Mouse (Mus musculus): ENCODE measurements at regions not wholly inside any gene's neighbourhood (a gene's known extent, or its start where the extent isn't known, plus 50 kb on each side); places are given as distances from the start of the nearest gene placed in this dataset.

DNA sequence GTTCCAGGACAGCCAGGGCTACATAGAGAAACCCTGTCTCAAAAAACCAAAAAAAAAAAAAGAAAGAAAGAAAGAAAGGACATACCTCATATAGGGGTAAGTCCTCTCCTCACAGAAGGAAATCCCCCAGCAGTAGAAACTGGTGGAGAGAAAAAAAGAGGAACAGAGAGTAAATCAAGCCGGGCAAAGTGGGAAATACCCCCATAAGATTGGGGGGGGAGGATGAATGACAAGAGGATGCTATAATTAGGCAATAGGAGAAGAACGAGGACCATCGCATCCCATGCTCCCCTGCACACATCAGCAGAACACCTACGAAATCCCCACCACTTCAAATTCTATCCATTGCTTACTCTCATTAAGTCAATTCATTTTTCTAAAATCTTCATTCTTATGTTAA lies 211.1 kb upstream of the Jarid2 start:
- DNase-seq, result no peak

DNA sequence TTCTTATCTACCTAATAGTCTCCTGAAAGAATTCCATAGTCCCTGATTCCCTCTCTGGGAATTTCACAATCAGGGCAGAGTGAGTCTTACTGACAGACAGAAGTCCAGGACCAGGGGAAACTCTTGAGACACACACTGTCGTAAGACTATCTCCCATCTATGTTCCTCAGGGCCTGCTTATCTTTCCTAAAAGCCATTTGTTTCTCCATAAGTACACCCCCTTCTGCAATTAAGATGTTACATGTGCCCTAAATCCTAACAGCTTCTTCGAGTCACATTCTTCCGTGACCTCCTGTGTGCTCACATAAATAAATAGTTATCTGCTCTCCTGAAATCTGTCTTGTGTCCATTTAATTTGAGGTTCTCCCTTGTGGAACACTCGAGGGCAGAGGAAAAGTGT lies 205.8 kb upstream of the Jarid2 start:
- no peak for DNase-seq

DNA sequence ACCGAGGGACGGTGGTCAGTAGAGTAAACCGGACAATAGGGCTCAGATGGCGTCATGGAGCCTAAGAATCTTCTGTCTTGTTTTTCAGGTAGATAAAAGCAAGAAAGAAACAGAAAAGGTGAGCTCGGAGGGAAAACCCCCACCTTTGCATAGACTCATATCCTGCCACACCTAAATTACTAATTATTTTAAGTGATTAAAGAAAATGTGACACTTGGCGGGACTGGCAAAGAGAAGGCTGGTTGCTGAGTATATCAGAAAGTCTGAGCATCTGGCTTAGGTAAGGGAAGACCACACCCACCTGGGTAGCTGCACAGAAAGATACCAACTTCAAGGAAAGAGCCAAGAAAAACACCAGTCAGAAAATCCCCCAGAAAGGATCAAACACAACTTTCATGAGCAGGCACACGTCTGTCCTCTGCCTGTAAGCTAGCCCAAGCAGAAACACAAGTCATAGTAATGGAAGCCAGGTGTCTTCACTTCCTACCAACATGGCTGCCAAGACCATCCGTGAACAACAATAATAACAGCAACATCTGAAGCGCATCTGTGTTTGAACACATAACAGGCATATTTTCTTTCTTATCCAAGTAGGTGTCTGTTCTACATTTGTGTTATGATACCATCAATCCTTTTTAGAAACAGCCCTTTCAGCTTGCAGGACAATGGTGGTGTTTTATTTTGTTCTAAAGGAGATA lies 198.3 kb upstream of the Jarid2 start:
- DNase-seq, result no peak

DNA sequence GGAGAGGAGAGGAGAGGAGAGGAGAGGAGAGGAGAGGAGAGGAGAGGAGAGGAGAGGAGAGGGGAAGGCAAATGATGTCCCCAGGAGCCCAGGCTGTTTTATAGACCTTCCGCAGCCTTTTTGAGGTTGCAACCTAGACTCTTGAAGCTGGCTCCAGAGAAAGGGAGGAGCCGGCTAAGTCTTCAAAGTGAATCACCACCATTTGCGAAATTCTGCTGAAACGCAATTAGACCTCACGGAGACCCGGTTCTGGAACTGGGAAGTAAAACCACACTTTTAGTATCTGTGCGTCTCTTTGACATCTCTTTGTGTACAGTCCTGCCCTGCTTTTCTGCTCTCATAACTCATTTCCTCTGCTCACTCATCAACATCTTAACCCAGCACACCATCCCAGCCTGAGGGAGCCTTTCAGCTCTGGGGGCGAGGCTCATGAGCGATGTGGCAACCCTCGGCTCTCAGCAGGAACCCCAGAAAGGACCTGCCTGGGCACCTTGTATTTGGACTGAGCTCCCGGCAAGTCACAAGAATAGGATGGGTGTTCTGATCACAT lies 196.6 kb upstream of the Jarid2 start:
- no peak for DNase-seq

DNA sequence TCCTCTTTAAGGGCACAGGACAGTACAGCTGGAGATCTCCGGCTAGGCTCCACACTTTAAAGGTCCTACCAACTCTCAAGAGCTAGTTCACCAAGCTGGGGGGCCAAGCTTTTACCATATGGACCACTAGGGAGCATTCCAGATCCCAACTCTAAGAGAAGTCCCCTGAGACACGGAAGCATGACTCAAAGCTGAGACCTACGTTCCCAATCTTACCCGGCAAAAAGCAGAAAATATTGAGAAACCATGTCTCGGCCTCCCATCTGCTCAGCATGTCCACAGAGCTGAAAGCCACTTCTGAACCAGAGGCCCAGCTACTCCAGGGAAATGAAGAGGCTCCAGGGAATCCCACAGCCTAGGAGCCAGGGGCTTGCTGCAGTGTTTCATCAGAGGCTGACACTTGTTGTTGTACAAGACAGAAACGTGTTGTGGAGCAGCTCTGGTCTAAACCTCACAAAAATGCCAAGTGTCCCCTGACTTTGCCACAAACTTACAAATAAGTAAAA lies 194.6 kb upstream of the Jarid2 start:
- DNase-seq, result no peak

DNA sequence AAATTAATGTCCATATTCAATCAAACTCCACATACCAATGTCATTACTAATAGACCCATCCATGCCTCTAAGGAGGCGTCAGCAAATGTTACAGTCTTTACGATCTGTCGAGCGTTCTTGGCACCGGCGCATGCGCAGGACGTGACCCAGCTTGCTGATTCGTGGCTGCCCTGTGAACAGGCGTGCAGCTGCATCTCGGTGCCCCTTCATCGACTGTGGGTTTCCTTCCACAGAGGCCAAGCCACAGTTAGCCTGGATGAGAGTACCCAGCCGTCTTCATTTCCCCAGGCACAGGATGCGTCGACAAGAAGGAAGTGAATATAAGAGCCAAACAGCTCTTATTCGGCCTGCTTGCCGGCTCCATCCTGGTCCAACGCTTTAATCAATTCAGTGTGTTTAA lies 193.8 kb upstream of the Jarid2 start:
- DNase-seq, result peak; percentile 21

DNA sequence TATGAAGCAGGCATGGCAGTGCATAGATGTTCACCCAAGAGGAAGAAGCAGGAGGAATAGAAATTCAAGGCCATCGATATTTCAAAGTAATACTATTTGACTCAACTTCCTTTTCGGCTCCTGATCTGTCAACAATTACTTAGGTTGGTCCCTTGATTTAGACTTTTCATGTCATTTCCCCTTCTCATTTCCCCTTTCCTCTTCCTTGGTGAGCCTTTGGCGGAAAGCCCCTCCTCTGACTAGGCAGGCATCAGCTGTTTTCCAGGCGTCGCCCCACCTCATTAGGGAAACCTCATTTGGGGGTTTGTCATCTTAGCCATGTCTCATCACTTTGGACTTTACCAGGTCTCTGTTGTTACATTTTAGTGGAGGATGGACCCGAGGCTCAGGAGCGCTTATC lies 191.0 kb upstream of the Jarid2 start:
- no peak for DNase-seq

DNA sequence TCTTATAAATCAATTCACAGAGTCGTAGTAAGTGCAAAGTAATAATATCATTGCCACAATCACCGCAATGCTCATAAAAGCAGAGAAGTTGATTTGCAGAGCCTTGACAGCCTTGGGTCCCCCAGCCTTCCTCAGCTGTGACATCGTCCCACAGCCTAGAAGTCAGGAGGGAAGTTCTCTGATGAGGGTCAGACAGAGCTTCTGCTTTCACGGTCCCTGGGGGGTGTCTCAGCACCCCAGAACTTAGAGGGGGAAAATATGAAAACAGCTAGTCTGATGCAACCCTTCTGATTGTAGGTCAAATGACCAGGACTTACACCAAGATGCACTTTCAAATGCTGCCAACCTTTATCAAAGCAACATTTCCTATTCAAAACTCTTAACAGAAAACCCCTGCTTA lies 188.9 kb upstream of the Jarid2 start:
- DNase-seq, result no peak

DNA sequence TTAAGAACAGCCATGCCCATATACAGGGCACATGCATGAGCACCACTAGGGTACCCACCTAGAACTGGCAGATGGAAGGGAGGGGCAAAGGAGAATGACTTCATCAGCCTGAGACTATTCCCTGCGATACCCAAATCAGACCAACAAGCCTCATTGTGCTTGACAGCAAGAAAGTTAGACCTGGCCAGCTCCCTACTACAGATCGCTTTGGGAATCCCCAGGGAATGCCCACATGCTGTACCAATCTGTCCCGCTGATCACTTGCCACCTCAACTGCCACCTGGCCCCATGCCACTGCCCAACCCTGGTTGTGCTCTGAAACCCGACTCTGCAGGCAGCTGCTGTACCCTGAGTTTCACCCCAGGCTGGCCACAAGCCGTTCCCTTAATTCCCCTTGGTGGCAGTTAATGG lies 188.0 kb upstream of the Jarid2 start:
- peak; percentile 50 for DNase-seq

DNA sequence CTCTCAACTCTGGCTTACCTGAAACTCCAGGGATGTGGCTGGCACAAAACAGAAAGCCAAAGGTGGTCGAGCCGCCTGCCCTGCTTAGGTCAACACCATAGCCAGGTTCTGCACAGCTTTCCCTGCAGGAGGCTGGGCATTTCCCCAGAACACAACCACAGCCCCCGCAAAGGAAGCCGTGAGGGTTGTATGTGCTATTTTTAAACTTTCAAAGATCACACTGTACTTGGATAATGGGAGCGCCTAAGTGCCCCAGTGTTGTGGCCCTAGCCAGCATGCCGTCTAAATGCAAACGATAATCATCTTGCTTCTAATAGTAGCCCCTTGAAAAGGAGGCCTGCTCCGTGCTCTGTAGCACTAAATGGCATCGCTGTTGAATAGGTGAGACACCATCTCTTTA lies 184.5 kb upstream of the Jarid2 start:
- no peak for DNase-seq

DNA sequence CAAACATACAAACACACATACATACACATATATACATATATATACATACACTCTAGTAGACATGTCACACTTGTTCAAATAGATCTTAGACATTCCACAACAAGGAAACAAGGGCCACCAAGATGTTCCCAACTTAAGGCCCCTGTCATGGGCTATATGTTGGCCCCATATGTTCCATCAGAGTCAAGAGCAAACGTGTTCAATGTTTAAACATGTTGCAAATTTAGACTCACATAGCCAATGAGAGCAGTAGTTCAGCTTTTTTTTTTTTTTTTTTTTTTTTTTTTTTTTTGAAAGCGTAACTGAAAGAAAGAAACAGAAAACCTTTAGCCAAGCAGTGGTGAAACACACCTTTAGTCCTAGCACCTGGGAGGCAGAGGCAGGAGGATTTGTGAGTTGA lies 183.0 kb upstream of the Jarid2 start:
- no peak for DNase-seq

DNA sequence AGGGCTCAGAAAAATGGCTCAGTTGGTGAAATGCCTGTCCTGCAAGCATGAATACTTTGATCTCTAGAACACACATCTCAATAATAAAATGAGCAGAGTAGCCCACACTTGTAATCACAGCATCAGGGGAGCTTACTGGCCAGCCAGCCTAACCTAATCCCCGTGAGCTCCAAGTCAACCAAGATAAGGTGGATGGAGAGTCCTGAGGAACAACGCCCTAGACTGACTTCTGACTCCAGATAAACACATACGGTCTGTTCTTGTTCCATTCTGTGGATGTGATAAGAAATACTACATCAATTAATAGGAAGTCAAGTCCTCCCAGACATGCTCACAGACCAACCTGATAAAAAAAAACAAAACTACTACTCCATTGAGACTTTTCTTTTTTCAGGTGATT lies 180.4 kb upstream of the Jarid2 start:
- no peak for DNase-seq

DNA sequence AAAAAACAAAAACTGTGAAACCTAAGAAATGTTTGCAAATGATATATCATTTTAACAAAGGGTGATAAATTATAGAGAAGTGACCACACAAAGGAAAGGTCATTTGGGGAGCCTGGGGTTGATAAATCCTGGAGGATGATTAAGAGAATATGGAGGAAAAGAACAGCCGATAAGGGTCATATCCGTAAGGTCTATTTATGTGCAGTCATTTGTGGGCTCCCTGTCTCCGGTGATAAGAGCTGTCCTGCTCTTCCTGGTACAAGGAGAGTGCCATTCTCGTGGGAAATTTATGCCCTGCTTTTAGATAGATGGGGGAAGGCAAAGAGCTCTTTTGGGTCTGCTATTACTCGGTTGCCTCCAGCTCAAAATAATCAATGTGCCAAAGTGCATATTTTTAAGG lies 175.9 kb upstream of the Jarid2 start:
- DNase-seq, result no peak

DNA sequence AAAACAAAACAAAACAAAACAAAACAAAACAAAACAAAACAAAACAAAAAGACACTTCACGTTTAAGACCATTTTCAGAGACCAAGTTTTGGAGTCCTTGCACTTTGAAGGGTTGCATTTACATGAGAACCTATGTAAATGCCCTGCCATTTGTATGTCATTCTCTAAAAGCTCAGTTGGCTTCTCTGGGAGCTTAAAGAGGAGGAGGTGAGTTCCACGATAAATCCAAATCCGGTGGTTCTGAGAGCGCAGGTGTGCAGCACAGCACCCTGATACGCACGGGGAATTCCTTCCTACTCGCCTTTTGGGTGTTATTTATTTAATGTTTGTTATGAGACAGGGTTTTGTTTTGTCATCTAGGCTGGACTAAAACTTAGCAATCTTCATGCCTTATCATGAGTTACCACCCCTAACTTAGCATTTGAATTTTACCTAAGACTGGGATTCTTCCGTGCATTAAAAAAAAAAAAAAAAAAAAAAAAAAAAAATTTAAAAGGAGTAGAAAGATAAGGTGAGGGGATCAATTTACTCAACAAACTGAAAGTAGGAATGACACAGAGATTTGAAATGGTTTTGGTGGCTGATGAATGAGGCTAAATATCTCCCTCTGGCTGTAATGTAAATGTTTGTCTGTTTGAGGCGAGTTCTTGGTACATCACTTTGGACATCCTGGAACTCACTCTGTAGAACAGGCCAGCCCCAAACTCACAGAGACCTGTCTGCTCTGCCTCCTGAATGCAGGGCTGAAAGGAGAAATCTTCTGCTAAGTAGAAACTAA lies 174.4 kb upstream of the Jarid2 start:
- DNase-seq, result no peak

DNA sequence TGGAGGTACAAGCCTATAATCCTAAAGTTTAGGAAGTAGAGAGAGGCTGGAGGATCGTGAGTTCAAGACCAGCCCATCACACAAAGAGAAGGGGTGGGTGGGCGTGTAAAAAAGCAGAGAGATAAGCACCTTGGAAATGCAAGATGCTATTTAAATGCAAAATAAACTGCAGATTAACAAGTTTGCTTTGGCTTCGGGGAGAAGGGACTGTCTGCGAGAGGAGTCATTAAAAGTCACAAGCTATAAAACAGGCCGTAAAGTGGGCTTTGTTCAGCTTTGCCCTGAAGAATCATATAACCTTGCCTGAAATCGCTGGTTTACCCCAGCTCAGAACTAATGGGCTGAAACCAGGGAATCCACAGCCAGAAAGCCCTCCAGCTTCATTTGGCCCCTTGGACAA lies 173.3 kb upstream of the Jarid2 start:
- DNase-seq, result no peak

DNA sequence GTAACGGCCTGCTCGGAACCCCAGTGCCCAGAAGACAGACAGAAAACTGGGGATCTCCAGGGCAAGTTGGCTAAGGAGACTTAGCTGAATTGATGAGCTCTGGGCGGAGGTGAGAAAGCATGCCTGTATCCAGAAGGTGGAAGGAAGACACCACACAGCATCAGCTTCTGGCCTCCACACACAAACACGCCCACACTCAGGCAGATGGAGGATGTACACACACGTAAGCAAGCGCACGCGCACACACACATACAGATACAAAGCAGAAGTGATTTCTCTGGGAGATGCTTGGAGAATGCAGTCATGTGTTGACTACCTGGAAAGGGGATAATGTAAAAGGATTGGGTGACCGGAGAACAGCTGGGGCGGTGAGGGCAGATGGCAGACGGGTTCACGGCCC lies 171.2 kb upstream of the Jarid2 start:
- DNase-seq, result no peak

DNA sequence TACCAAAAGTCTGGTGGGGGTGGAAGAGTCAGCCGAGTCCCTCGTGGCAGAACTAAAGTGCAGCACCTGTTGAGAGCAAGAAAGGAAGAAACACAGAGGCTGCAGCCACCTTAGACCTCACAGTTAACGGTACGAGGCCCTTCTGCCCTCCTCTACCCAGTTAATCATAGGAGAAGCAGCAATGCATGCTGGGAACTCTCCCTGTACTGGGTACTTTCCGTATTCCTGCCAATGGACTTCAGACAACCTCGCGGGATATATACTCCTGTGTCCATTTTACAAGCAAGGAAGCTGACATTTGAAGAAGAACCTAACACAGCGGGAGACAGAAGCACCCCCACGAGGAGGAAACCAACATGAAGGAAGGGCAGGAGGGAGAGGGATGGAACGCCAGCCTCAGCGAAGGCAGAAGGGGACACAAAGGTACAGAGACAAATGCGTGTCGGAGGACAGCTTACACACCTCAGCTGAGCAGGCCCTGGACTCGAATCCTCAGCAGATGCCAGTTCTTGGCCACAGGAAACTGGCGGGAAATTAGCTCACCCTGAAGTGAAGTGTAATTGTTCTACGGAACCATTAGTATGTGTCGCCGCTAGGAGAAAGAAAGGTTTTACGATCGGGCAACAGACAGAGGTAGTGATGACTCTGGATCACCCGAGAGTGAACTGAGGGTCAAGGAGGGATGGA lies 170.6 kb upstream of the Jarid2 start:
- no peak for DNase-seq

DNA sequence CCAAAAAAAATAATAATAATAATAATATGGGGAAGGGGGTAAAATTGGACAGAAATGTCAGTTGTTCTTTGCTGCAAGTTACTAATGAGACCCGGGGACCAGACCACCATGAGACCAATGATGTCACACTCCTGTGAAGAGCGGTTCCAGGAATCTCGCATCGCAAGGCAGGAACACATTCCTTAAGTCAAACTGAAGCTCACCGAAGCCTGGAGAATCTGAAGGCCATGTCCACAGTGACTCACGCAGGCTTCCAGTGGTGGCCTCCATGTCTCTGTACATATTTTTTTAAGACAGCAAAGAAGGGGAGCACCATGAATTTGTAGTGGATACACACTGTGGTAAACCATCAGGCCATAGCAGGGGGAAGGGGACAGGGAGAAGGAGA lies 170.1 kb upstream of the Jarid2 start:
- no peak for DNase-seq

DNA sequence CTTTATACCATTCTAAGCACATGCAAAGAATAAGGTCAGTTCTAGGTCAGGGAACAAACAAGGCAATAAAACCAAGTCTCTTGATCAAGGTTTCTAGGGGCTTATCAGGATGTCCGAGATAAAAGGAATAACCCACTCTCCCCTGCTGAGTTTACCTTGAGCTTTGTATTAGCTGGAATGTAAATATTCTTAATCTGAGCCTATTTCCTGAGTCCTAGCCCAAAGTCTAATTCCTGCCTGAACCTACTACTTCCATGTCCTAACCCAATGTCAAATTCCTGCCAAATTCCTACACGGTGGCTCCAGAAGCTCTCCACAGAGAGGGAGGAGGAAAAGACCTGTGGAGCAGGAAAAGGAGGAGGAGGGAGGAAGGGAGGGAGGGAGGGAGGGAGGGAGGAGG lies 169.6 kb upstream of the Jarid2 start:
- DNase-seq, result no peak

DNA sequence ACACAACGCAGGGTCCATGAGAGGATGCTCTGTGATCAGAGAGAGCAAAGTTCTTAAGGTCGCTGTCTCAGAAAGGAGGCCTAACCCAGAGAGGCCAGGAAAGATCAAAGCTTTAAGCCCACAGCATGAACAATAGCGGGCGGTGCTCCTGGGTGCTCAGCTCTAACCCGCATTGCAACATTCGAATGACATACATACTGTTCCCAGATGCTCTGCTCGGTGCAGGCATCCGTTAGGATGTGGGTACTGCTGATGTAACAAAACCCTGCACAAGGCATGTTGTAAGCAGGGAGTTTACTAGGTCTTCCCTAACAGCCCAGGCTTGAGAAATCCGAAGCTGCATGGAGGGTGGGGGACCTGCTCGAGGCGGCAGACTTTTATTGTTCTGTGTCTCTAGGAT lies 164.6 kb upstream of the Jarid2 start:
- no peak for DNase-seq

DNA sequence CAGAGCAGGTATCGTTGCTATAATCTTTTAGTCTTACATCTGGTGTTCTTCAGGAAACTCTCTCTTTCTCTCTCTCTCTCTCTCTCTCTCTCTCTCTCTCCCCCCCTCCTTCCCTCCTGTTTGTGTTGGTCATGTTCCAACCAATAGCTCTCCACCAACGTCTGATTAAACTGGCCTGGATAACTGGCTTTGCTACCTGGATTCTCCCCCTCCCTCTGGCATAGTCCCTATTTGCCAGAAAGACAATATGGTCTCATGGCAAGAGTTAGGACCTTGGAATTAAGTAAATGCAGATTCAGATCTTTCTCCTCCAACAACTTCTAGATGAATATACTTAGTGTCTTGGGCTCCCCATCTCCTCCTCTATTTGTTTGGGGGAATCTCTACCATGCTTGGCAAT lies 161.6 kb upstream of the Jarid2 start:
- DNase-seq, result no peak

DNA sequence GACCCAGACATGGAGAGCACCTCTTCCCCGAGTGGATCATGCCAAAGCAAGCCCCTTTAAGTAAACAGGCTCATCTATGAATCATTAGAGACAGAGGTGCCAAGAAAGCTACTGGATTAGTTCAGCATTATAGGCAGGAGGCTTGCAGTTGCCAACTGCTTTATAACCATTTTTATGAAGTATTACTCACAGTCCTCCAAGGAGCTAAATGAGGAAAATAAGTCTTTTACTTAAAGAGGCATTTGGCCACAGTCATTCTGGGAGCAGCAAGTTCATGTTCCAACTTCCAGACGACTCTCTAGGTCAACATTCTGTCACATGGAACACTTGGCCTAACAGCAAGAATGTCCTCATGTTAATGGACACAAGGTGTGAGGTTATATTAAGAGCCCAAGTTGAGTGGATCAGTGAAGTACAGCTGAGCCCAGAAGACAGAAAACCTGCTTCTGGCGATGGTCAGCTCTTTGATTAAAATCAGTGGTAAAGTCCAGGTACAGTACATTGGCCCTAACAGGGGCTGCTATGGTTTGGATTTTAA lies 160.0 kb upstream of the Jarid2 start:
- DNase-seq, result no peak

DNA sequence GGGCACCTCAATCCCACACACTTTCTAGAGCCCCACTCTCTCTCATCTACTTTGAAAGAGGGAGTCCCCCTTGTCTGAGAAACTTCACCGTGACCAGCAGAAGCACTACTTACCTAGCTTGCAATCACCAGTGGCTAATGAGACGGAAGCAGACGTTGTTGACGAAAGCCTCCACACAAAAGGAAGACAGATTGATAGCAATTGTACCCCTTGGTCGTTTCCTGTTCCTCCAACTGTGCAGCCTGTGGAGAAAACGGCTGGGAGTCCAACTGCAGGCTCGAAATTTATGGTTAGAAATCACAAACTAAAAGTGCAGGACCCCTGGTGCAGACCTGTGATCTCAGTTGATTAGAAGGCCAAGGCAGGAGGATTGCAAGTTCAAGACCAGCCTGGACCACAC lies 155.8 kb upstream of the Jarid2 start:
- no peak for DNase-seq

All from kidney, postnatal 10 days (tissue).